Mouse (Mus musculus): ENCODE data around the gene Rpp25l. TPM values are rescaled to one million over a fixed set of nuclear protein-coding genes. Genes with fewer than 3 reads are reported as not detected.
"Not testable (repeated sequence)": the region's sequence is repeated elsewhere in the genome, so short reads cannot be mapped to it uniquely, and the experiment has no call there.

Rpp25l gene
- polyA plus RNA-seq, 1 experiment from 2014 or later = 58.0 TPM

DNA sequence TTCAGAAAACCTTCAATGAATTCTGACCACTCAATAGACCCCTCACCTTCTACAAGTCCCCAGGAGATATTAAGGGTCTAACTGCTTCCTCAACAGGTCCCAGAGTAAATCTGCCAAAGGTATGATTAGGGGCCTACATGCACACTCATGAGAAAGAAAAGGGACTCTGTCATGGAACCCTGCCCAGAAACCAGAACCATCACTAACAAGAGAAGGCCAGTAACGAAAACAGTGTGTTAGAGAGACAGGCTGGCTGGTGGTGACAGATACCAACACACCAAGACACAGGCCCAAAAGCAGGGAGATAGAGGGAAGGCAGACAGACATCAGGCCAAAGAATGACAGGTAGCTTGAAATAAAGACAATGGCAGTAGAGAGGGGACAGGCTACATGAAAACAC is 24.8 kb downstream of the Rpp25l start:
- H3K27ac ChIP-seq (replicated peaks) = peak overlapping the region; percentile 54; the same call in 1 of the 2 replicates
- not testable (repeated sequence) for H3K4me3 ChIP-seq; H3K36me3 ChIP-seq; ATAC-seq (replicated peaks); H3K4me2 ChIP-seq (replicated peaks); H3K27me3 ChIP-seq; H3K9me3 ChIP-seq
- 25% methylated on average over 1 of the region's 1 CpGs for WGBS
- 0 out of 2 replicates have a peak overlapping the region, but pooled peaks have one; percentile 15 for H3K9ac ChIP-seq (replicated peaks)
- H3K4me1 ChIP-seq = peaks cover 21% of the 10 kb centered on the region

DNA sequence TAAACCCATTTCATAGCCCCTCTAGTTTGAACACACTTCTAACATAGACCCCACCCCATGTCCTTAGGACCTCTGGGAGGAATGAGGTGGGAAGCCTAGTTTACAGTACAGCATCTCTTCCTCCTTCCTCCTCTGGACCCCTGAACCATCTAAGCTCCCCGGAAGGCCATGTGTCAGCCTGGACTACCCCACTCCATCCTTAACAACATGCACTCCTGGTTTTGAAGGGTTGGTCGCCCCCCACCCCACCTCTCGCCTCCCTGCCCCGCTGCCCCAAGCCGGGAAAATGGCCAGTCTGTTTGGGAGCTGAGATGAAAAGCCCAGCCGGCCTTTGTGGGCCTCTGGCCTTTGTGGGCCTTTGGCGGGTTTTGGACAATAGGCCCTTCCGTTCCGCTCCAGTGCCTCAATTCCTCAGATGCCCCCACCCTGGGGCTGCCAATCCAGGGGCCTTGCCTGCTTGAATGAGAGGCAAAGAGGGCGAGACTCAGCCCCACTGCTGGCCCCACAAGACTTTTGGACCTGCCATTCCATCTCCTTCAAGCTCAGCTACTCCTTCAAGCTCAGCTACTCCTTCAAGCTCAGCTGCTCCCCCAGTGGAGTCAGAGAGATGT is 27.3 kb downstream of the Rpp25l start:
- 0 out of 2 replicates have a peak, but pooled peaks have one; percentile 10 for ATAC-seq (replicated peaks)
- Histone ChIP-seq H3K4me1 (peaks cover 36% of the 10 kb centered on the region), H3K27ac (replicated peaks) (peak overlapping the region; percentile 54)
- H3K4me3 ChIP-seq; H3K9me3 ChIP-seq; H3K9ac ChIP-seq (replicated peaks); H3K4me2 ChIP-seq (replicated peaks); H3K27me3 ChIP-seq; H3K36me3 ChIP-seq: not testable (repeated sequence)
- 9% methylated on average over 10 of the region's 10 CpGs for WGBS

DNA sequence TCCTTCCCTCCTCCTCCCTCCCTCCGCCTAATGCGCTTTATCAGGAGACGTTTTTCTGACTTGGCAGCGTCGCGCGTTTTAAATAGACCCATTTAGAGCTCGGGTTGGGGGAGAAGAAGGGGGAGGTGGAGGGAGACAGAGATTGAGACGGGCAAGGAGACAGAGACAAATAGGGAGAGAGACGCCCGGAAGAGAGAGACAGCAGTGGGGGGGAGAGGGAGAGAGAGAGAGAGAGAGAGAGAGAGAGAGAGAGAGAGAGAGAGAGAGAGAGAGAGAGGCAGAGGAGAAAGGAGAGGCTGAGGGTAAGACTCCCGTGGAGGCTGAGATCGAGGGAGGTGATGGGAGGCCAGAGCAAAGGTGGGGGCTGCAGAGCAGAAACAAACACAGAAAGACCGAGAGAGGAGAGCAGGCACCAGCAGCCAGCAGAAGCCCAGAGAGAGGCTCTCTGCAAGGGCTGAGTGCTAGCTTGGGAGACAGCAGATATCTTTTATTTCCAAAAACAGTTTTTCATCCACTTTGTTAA is 28.3 kb downstream of the Rpp25l start:
- H3K9me3 ChIP-seq; H3K36me3 ChIP-seq; ATAC-seq (replicated peaks); H3K9ac ChIP-seq (replicated peaks); H3K27me3 ChIP-seq; H3K4me3 ChIP-seq: not testable (repeated sequence)
- Histone ChIP-seq H3K27ac (replicated peaks) (peak overlapping the region; percentile 82), H3K4me2 (replicated peaks) (peak overlapping the region; percentile 35), H3K4me1 (peaks cover 45% of the 10 kb centered on the region)
- 0% methylated on average over 14 of the region's 14 CpGs for WGBS

DNA sequence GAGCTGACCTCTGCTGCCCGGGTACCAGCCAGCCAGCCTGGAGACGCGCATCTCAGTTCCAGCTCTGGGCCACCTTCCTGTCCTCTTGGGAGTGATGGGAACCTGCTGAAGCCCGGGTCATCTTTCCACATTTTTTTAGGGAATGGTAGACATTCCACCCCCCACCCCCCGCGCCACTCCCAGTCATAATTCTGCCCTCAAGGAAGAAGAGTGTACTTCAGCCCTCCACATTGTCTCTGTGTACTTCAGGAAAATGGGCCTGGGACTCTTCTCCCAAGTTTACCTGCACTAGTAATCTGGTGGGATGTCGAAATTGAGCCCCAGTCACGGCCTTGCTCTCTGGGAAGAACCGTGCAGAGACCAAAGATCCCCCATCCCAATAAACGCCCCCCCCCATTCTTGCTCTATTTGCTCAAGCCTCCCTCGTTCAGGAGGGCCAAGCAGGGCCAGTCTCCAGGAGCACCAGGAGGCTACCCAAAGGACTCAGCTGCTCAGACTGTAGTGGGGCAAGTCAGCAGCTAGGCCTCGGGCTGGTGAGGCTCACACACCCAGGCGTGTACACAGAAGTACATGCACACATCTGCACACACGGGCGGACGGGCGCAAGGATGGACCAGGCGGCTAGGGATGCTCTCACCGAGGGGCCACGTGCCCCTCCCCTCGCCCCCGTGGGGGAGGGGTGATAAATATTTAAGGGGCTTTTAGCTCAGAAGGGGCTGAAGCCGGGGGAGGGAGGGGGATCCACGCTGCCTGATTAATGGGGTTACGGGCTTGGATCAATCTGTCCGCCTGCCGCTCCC is 29.0 kb downstream of the Rpp25l start:
- peak overlapping the region; percentile 82 for H3K27ac ChIP-seq (replicated peaks)
- peak overlapping the region; percentile 15; the same call in 1 of the 2 replicates for H3K4me3 ChIP-seq
- WGBS = 3% methylated on average over 26 of the region's 27 CpGs
- peak; percentile 36 for ATAC-seq (replicated peaks)
- H3K9me3 ChIP-seq; H3K27me3 ChIP-seq; H3K9ac ChIP-seq (replicated peaks); H3K36me3 ChIP-seq: not testable (repeated sequence)
- peak overlapping the region; percentile 35 for H3K4me2 ChIP-seq (replicated peaks)
- H3K4me1 ChIP-seq = peaks cover 52% of the 10 kb centered on the region

DNA sequence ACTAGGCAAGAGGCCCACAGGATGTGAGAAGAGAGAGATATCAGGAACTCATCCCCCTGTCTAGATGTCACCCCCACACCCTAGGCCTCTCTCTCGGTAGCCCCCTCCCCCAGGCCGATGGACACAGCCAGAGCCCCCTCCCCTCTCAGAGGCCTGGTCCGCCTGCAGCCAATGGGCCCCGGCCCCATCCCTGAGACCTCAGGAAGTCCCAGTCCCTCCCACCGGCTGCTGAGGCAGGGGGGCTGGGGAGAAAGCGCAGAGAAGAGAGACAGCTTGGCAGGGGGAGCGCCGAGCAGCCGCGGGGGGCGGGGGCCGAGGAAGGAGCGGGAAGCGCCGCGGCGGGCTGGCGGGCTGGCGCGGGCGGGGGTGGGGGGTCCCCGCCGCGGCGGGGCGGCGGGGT is 30.0 kb downstream of the Rpp25l start:
- not testable (repeated sequence) for H3K9me3 ChIP-seq; H3K9ac ChIP-seq (replicated peaks); H3K36me3 ChIP-seq; H3K27me3 ChIP-seq
- H3K4me3 ChIP-seq = peak overlapping the region; percentile 25; the same call in 1 of the 2 replicates
- peak overlapping the region; percentile 75; the same call in 1 of the 2 replicates for H3K27ac ChIP-seq (replicated peaks)
- 6% methylated on average over 2 of the region's 27 CpGs for WGBS
- H3K4me1 ChIP-seq = peaks cover 57% of the 10 kb centered on the region
- H3K4me2 ChIP-seq (replicated peaks) = 0 out of 2 replicates have a peak overlapping the region, but pooled peaks have one; percentile 31
- peak; percentile 26 for ATAC-seq (replicated peaks)

DNA sequence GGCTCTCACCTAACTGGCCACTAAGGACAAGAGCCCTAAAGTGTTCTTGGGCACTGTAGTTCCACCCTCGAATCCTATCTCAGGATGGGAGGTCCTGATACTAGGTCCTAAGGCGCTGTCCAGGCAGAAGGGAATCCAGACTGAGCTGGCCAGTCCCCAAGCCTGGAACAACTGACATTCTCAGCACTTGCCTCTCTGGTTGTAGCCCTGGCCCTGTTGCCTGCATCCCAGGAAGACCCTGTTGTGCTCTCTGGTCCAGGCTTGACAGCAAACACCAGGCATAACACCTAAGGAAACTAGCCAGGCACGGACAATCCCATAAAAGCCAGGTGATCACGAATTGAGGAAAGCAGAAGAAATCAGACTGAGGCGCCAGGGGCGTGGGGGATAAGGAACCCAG is 30.5 kb downstream of the Rpp25l start:
- peaks cover 62% of the 10 kb centered on the region for H3K4me1 ChIP-seq
- peak overlapping the region; percentile 24; the same call in 1 of the 2 replicates for H3K9ac ChIP-seq (replicated peaks)
- no peaks in the 10 kb centered on the region for H3K36me3 ChIP-seq
- peak overlapping the region; percentile 75 for H3K27ac ChIP-seq (replicated peaks)
- H3K27me3 ChIP-seq = no peaks in the 10 kb centered on the region
- WGBS = 29% methylated on average over 6 of the region's 6 CpGs
- H3K9me3 ChIP-seq = no peaks in the 10 kb centered on the region
- no peak for ATAC-seq (replicated peaks)
- H3K4me2 ChIP-seq (replicated peaks) = peak overlapping the region; percentile 5; the same call in 1 of the 2 replicates
- H3K4me3 ChIP-seq = no peak overlapping the region

DNA sequence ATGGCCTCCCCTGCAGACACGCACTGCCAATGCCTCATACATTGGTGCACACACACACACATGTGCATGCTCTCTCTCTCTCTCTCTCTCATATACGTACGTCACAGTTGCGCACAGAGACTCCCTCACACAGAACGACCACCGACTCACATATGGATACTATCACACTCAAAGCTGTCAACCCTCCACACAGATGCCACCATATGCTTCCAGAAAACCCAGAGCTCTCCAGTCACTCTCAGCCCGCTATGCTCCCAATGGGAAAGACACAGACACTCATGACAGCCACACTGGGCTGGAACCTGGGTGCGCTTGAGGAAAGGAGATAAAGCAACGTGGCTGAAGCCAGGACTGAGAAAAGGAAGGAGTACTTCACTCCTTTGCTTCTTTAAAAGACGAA is 31.4 kb downstream of the Rpp25l start:
- Histone ChIP-seq H3K4me1 (peaks cover 68% of the 10 kb centered on the region), H3K36me3 (no peaks in the 10 kb centered on the region), H3K27ac (replicated peaks) (peak overlapping the region; percentile 75), H3K4me3 (no peak overlapping the region), H3K4me2 (replicated peaks) (no peak overlapping the region), H3K27me3 (no peaks in the 10 kb centered on the region), H3K9ac (replicated peaks) (no peak overlapping the region), H3K9me3 (no peaks in the 10 kb centered on the region)
- 50% methylated on average over 10 of the region's 10 CpGs for WGBS
- peak; percentile 37 for ATAC-seq (replicated peaks)

DNA sequence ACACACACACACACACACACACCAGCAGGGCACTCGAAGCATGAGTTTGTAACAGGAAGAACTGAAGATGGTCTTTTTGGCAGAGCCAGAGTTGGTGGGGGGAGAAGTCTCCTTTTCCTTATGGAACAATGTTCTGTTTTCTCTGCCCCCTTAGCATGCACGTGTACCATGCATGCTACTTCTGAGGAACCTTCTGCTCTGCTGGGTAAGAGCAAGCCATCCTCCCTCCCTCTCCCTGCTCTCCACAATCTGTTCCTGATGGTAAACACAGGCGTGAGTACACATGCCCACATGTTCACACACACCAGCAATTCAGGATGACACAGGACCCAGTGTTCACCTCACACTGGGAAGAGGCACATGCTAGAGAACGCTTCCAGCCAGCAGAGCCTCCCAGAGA is 32.2 kb downstream of the Rpp25l start:
- no peak for ATAC-seq (replicated peaks)
- Histone ChIP-seq H3K27ac (replicated peaks) (peak overlapping the region; percentile 46), H3K4me2 (replicated peaks) (no peak overlapping the region), H3K4me1 (peaks cover 73% of the 10 kb centered on the region), H3K27me3 (no peaks in the 10 kb centered on the region), H3K4me3 (no peak overlapping the region), H3K36me3 (no peaks in the 10 kb centered on the region), H3K9ac (replicated peaks) (no peak overlapping the region), H3K9me3 (no peaks in the 10 kb centered on the region)
- 31% methylated on average over 4 of the region's 4 CpGs for WGBS

DNA sequence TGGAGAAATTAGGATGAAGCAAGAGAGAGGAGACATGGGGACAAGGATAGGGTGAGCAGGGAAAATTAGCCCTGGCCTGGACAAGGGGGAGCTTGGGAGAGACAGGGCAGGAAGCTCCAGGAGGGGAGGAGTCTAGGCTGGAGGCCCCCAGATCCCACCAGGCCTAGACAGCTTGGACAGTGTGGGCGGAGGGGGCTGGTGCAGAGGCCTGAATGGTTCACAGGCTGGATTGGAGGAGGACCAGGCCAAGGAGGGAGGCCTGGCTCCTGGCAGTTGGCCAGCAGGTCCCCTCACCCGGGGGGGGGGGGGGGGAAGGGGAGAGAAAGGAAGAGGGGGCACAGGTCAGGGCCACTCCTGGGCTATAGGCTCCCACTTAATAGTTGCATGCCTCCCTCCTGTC is 34.0 kb downstream of the Rpp25l start:
- H3K27me3 ChIP-seq = no peaks in the 10 kb centered on the region
- 17% methylated on average over 2 of the region's 2 CpGs for WGBS
- H3K4me1 ChIP-seq = peaks cover 82% of the 10 kb centered on the region
- H3K36me3 ChIP-seq = no peaks in the 10 kb centered on the region
- 0 out of 2 replicates have a peak overlapping the region, but pooled peaks have one; percentile 8 for H3K27ac ChIP-seq (replicated peaks)
- no peak overlapping the region for H3K9ac ChIP-seq (replicated peaks)
- H3K4me3 ChIP-seq = no peak overlapping the region
- no peak overlapping the region for H3K4me2 ChIP-seq (replicated peaks)
- no peaks in the 10 kb centered on the region for H3K9me3 ChIP-seq
- no peak for ATAC-seq (replicated peaks)

DNA sequence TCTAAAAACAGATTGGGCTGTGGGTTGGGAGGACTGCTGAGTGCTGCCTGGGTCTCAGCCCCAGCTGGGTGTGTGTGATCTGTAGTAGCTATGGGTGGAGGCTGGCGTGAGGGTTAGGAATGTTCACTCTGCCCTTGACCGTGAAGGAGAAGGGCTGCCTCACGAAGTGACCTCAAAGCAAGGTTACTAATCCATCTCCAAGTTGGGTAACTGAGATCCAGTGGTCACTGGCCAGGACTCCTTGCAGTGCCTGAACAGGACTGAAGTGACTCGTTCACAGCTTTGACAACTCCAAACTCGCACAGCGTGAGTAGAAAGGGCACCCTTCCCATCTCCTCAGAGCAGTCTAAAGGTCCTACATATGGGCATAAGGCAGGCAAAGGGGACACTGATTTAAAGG is 34.5 kb downstream of the Rpp25l start:
- ATAC-seq (replicated peaks) = no peak
- no peak overlapping the region for H3K4me2 ChIP-seq (replicated peaks)
- H3K36me3 ChIP-seq = no peaks in the 10 kb centered on the region
- H3K27ac ChIP-seq (replicated peaks) = 0 out of 2 replicates have a peak overlapping the region, but pooled peaks have one; percentile 8
- 69% methylated on average over 6 of the region's 6 CpGs for WGBS
- H3K4me1 ChIP-seq = peaks cover 79% of the 10 kb centered on the region
- no peaks in the 10 kb centered on the region for H3K27me3 ChIP-seq
- no peak overlapping the region for H3K4me3 ChIP-seq
- no peaks in the 10 kb centered on the region for H3K9me3 ChIP-seq
- no peak overlapping the region for H3K9ac ChIP-seq (replicated peaks)

DNA sequence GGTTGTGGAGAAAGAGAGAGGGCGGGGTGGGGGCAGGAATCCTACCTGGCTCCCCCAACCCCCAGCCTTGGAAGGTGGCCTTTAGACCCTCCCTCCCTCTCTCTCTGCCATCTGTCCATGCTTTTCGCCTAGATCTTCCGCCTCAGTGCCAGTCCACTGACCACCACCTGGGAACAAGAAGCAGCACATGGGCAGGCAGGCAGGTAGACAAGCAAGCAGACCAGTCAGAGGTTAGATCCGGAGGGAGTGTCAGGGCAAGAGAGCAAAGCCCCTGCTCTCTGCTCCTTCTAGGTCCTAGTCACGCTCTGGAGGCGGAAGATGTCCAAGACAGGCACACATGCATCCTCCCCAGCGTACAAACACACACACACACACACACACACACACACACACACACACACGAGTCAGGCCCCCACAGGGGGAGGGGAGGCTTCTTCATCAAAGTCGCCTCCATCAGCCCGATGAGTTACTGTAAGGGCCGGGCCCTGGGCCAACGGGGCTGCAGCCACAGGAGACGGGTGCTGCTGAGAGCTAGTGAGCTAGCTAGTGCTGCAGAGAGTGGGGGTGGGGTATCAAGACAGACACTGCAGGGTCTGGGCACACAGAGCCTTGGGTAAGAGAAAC is 36.2 kb downstream of the Rpp25l start:
- peak; percentile 41; the same call in 1 of the 2 replicates for ATAC-seq (replicated peaks)
- Histone ChIP-seq H3K27ac (replicated peaks) (peak overlapping the region; percentile 58), H3K9me3 (no peaks in the 10 kb centered on the region), H3K4me3 (no peak overlapping the region), H3K36me3 (no peaks in the 10 kb centered on the region), H3K4me1 (peaks cover 82% of the 10 kb centered on the region), H3K9ac (replicated peaks) (no peak overlapping the region), H3K4me2 (replicated peaks) (no peak overlapping the region), H3K27me3 (no peaks in the 10 kb centered on the region)
- WGBS = 27% methylated on average over 12 of the region's 13 CpGs

Data from forebrain, embryonic 15.5 days (tissue).